Mouse (Mus musculus) bone marrow macrophage, adult 2 months (primary cell): Measurements from ENCODE around the gene Kif3b. TPM values are rescaled to one million over a fixed set of nuclear protein-coding genes. Genes with fewer than 3 reads are reported as not detected.

ENCODE experiments used
- H3K27ac ChIP-seq: 2 replicates; pipeline ENCODE4 v1.5.1; 2012; ENCODE audit warnings: low read depth, low read length; ENCODE audit not compliant: insufficient read depth
- H3K4me1 ChIP-seq: 2 replicates; pipeline ENCODE4 v1.6.1; 2012; ENCODE audit warnings: low read length; ENCODE audit not compliant: control insufficient read depth, insufficient read depth
- H3K4me3 ChIP-seq: 2 replicates; pipeline ENCODE4 v1.5.1; 2012; ENCODE audit warnings: mild to moderate bottlenecking, low read length, moderate library complexity; ENCODE audit not compliant: insufficient read depth
- CTCF ChIP-seq: IDR thresholded peaks from 2 replicates; pipeline ENCODE4 v1.5.1; 2012; ENCODE audit warnings: low read depth, mild to moderate bottlenecking, low read length, moderate library complexity
- POLR2A ChIP-seq: IDR thresholded peaks from 2 replicates; pipeline ENCODE4 v1.6.1; 2012; ENCODE audit warnings: mild to moderate bottlenecking, low read depth, low read length, borderline replicate concordance
- polyA plus RNA-seq: library from polyadenylated mRNA; stranded (reverse); fragments of >200 nt; gene quantifications from 2 replicates; pipeline ENCODE4 v1.2.4, GENCODE M21; 2012; ENCODE audit not compliant: missing spikeins, insufficient read depth, insufficient read length

Gene Kif3b
- polyA plus RNA-seq, 1 experiment, result 38.6 TPM

- Histone ChIP-seq H3K4me1 (peaks cover 25% of the 10 kb centered on the region), H3K27ac (peak overlapping the region; percentile 91), H3K4me3 (no peak overlapping the region)
- TF ChIP-seq POLR2A (no peak), CTCF (no peak)
These were observed 7.2 kb downstream of the Kif3b start for GRCm38 (mm10) chr2:153298460-153298859.

GRCm38 (mm10) chr2:153298863-153299262, 7.7 kb downstream of the Kif3b start:
- Histone ChIP-seq H3K4me1 (peaks cover 25% of the 10 kb centered on the region), H3K27ac (peak overlapping the region; percentile 91), H3K4me3 (no peak overlapping the region)
- TF ChIP-seq POLR2A (no peak), CTCF (no peak)

- Histone ChIP-seq H3K27ac (no peak overlapping the region), H3K4me3 (no peak overlapping the region), H3K4me1 (peaks cover 25% of the 10 kb centered on the region)
- TF ChIP-seq CTCF, result no peak
- no peak for TF ChIP-seq POLR2A
These were observed 9.9 kb downstream of the Kif3b start for GRCm38 (mm10) chr2:153301123-153301522.

GRCm38 (mm10) chr2:153305240-153305639, 14.0 kb downstream of the Kif3b start:
- TF ChIP-seq POLR2A, result no peak
- no peak for TF ChIP-seq CTCF
- Histone ChIP-seq H3K4me1 (no peaks in the 10 kb centered on the region), H3K4me3 (no peak overlapping the region), H3K27ac (no peak overlapping the region)

GRCm38 (mm10) chr2:153308586-153308985, 17.4 kb downstream of the Kif3b start:
- no peak overlapping the region for H3K27ac ChIP-seq
- TF ChIP-seq POLR2A, result no peak
- TF ChIP-seq CTCF, result no peak
- H3K4me3 ChIP-seq, result no peak overlapping the region
- H3K4me1 ChIP-seq, result peaks cover 3% of the 10 kb centered on the region; the same call in 1 of the 2 replicates

- Histone ChIP-seq H3K4me3 (no peak overlapping the region), H3K27ac (no peak overlapping the region), H3K4me1 (peaks cover 3% of the 10 kb centered on the region; the same call in 1 of the 2 replicates)
- TF ChIP-seq POLR2A (no peak), CTCF (no peak)
These were observed 17.9 kb downstream of the Kif3b start for GRCm38 (mm10) chr2:153309106-153309505.

GRCm38 (mm10) chr2:153310228-153310627, 19.0 kb downstream of the Kif3b start:
- TF ChIP-seq POLR2A (no peak), CTCF (no peak)
- H3K4me3 ChIP-seq, result no peak overlapping the region
- peaks cover 3% of the 10 kb centered on the region; the same call in 1 of the 2 replicates for H3K4me1 ChIP-seq
- no peak overlapping the region for H3K27ac ChIP-seq

GRCm38 (mm10) chr2:153312884-153313283, 21.7 kb downstream of the Kif3b start:
- no peak overlapping the region for H3K27ac ChIP-seq

GRCm38 (mm10) chr2:153318408-153318807, 27.2 kb downstream of the Kif3b start:
- TF ChIP-seq CTCF, result no peak
- no peak for TF ChIP-seq POLR2A
- H3K27ac ChIP-seq, result peak overlapping the region; percentile 97
- no peak overlapping the region for H3K4me3 ChIP-seq
- peaks cover 16% of the 10 kb centered on the region for H3K4me1 ChIP-seq

More at GRCm38 (mm10) chr2:153312884-153313283, 21.7 kb downstream of the Kif3b start:
- TF ChIP-seq CTCF (no peak), POLR2A (no peak)
- H3K4me3 ChIP-seq, result no peak overlapping the region
- H3K4me1 ChIP-seq, result peaks cover 3% of the 10 kb centered on the region; the same call in 1 of the 2 replicates

GRCm38 (mm10) chr2:153319036-153319643, 27.9 kb downstream of the Kif3b start:
- TF ChIP-seq POLR2A (no peak), CTCF (peak; percentile 36)
- Histone ChIP-seq H3K27ac (peak overlapping the region; percentile 97), H3K4me1 (peaks cover 16% of the 10 kb centered on the region), H3K4me3 (peak overlapping the region; percentile 49)

- H3K4me1 ChIP-seq, result peaks cover 3% of the 10 kb centered on the region; the same call in 1 of the 2 replicates
- TF ChIP-seq CTCF, result no peak
- TF ChIP-seq POLR2A, result no peak
- H3K27ac ChIP-seq, result no peak overlapping the region
These were observed 34.6 kb downstream of the Kif3b start for GRCm38 (mm10) chr2:153325706-153326376.

More at GRCm38 (mm10) chr2:153325706-153326376, 34.6 kb downstream of the Kif3b start:
- H3K4me3 ChIP-seq, result no peak overlapping the region
